Mouse (Mus musculus) embryonic facial prominence, embryonic 11.5 days (tissue): ENCODE measurements at regions not wholly inside any gene's neighbourhood (a gene's known extent, or its start where the extent isn't known, plus 50 kb on each side); places are given as distances from the start of the nearest gene placed in this dataset.

Experiments
- ATAC-seq: fragments of 200-750 bp; cut with Nextera tagmentation; replicated peaks from 2 replicates; pipeline ENCODE4 v1.8.0; 2017; ENCODE audit warnings: low read depth; ENCODE audit not compliant: insufficient number of reproducible peaks, low FRiP score, low TSS enrichment
- DNase-seq: peaks from one replicate; pipeline ENCODE4 v3.0.0-alpha.2; 2015; ENCODE audit warnings: low spot score
- H3K27ac ChIP-seq: fragments of 300-500 bp; sonication (generic); replicated peaks from 2 replicates; pipeline ENCODE4 v1.5.1; 2014; ENCODE audit warnings: mild to moderate bottlenecking, low read depth, low read length, control low read depth
- H3K27me3 ChIP-seq: fragments of 300-500 bp; sonication (generic); 2 replicates; pipeline ENCODE4 v1.6.1; 2014; ENCODE audit warnings: mild to moderate bottlenecking, low read length, moderate library complexity, mixed read lengths; ENCODE audit not compliant: control insufficient read depth, insufficient read depth
- H3K36me3 ChIP-seq: fragments of 300-500 bp; sonication (generic); replicated peaks from 2 replicates; pipeline ENCODE4 v1.6.1; 2014; ENCODE audit warnings: low read depth, mild to moderate bottlenecking, low read length, moderate library complexity, mixed read lengths; ENCODE audit not compliant: control insufficient read depth, insufficient read depth
- H3K4me1 ChIP-seq: fragments of 300-500 bp; sonication (generic); 2 replicates; pipeline ENCODE4 v1.6.1; 2014; ENCODE audit warnings: low read length, mixed read lengths; ENCODE audit not compliant: control insufficient read depth, insufficient read depth
- H3K4me2 ChIP-seq: fragments of 300-500 bp; sonication (generic); 2 replicates; pipeline ENCODE4 v1.6.1; 2014; ENCODE audit warnings: low read depth, mild to moderate bottlenecking, control low read depth, low read length, moderate library complexity
- H3K4me3 ChIP-seq: fragments of 300-500 bp; sonication (generic); 2 replicates; pipeline ENCODE4 v1.5.1; 2014; ENCODE audit warnings: low read depth, low read length, control low read depth
- H3K9ac ChIP-seq: fragments of 300-500 bp; sonication (generic); replicated peaks from 2 replicates; pipeline ENCODE4 v1.6.1; 2014; ENCODE audit warnings: mild to moderate bottlenecking, control low read depth, low read length
- H3K9me3 ChIP-seq: fragments of 300-500 bp; sonication (generic); replicated peaks from 2 replicates; pipeline ENCODE4 v1.6.1; 2016; ENCODE audit warnings: mild to moderate bottlenecking, low read length, inconsistent platforms, mixed read lengths; ENCODE audit not compliant: control insufficient read depth
- WGBS: fragments of 180-500 bp; shearing (Covaris S2); extraction: QIAGEN DNeasy Blood & Tissue Kit; methylation state at CpG from one replicate; pipeline ENCODE4 v1.1.7; 2014; 5-methylcytosine and 5-hydroxymethylcytosine counted together

DNA sequence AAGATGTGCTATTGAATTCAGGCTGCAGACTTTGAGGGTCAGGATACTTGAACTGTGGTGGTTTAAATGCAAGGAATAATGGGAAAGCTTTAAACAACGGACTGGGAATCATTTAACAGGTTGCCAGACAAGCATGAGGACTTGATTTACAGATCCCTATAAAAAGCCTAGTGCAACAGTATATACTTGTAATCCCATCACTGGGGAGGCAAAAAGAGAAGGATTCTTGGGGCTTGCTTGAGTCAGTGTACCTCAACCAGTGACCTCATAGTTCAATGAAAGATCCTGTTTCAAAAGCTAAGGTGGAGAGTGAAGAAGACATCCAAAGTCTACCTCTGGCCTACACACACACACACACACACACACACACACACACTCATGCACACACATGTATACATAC, 99.8 kb downstream of the Lrrn1 start:
- DNase-seq, result no peak
- no peak for ATAC-seq

DNA sequence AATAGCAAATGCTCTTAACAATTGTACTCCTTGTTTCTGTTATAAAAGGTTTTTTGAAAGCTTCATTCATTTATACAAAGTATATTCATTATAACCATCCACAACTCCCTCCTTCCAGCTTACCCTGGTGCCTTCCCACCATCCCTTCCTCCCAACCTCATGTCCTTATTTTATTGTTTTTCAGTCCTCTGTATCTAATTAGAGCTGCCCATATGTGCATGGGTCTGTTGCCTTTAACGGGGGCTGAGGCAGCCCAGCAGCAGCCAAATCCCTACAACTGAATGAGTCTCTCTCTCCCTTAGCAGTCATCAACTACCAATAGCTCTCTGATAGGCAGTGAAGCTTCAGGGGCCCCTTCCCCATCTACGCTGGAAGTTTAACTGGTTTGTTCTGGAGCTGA, 116.2 kb downstream of the Lrrn1 start:
- Histone ChIP-seq H3K4me1 (no peaks in the 10 kb centered on the region), H3K4me2 (no peak overlapping the region), H3K36me3 (no peaks in the 10 kb centered on the region), H3K9me3 (no peaks in the 10 kb centered on the region), H3K27ac (no peak overlapping the region), H3K27me3 (no peaks in the 10 kb centered on the region), H3K4me3 (no peak overlapping the region), H3K9ac (no peak overlapping the region)
- ATAC-seq, result no peak
- DNase-seq, result no peak
- 71% methylated on average over 2 of the region's 2 CpGs for WGBS

More for the DNA sequence above, 99.8 kb downstream of the Lrrn1 start:
- Histone ChIP-seq H3K4me3 (no peak overlapping the region), H3K4me2 (no peak overlapping the region), H3K9me3 (no peaks in the 10 kb centered on the region), H3K36me3 (no peaks in the 10 kb centered on the region), H3K9ac (no peak overlapping the region), H3K27me3 (no peaks in the 10 kb centered on the region), H3K4me1 (no peaks in the 10 kb centered on the region), H3K27ac (no peak overlapping the region)
- 82% methylated on average over 1 of the region's 1 CpGs for WGBS

DNA sequence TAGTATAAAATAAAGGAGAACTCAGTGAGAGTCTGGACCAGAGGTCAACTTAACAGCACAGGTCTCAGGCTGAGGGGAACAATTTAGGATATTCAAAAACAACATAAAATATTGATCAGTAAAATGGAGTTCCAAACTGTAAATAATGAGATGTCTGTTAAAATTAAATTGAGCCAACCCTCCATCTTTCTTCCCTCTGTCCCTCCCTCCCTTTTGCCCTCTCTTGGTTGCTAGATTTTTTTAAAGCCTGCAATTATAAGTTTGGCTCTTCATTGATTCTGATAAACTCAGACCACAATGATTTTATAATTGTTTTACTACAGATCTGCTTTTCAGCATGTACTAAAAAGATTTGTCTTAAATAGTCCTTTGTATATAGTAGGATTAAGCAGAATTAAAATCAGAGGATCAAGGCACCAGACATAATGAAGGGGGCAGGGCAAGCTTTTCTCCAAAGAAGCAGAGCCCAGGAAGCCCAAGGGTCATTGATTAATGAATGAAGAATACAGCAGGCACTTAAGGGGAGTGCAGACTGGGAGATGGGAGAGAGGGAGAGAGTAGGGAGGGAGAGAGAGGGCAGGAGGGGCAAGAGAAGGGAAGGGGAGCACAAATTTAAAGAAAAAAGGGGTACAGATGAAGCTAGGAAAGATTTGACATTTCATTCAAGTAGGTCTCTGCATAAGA, 124.4 kb downstream of the Lrrn1 start:
- no peak overlapping the region for H3K27ac ChIP-seq
- DNase-seq (no peak), ATAC-seq (peak; percentile 59; the same call in 1 of the 2 replicates)
- no peaks in the 10 kb centered on the region for H3K27me3 ChIP-seq
- no peaks in the 10 kb centered on the region for H3K4me1 ChIP-seq
- H3K4me2 ChIP-seq, result no peak overlapping the region
- no peak overlapping the region for H3K4me3 ChIP-seq
- no peak overlapping the region for H3K9ac ChIP-seq
- no peaks in the 10 kb centered on the region for H3K36me3 ChIP-seq
- no peaks in the 10 kb centered on the region for H3K9me3 ChIP-seq

DNA sequence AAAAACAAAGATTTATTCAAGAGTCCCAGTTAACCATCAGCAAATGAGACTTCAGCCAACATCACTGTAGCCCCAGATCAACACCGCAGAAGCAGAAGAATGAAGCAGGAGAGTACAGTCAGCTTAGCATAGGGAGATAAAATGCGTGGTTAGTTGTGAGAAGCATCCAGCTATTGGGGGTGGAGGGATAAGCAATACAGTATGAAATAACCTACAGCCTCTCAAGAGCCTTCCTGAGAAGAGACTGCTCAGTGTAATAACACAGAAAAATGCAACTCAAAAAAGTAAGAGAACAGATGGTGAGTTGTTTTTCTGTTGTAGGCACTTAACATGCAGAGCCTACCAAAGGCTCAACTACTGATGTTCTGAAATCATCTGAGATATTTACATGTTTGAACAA, 128.2 kb downstream of the Lrrn1 start:
- Histone ChIP-seq H3K9ac (no peak overlapping the region), H3K36me3 (no peaks in the 10 kb centered on the region), H3K9me3 (no peaks in the 10 kb centered on the region), H3K27me3 (no peaks in the 10 kb centered on the region), H3K27ac (no peak overlapping the region), H3K4me3 (no peak overlapping the region), H3K4me2 (no peak overlapping the region), H3K4me1 (no peaks in the 10 kb centered on the region)
- WGBS, result 89% methylated on average over 2 of the region's 2 CpGs
- ATAC-seq (no peak), DNase-seq (no peak)

DNA sequence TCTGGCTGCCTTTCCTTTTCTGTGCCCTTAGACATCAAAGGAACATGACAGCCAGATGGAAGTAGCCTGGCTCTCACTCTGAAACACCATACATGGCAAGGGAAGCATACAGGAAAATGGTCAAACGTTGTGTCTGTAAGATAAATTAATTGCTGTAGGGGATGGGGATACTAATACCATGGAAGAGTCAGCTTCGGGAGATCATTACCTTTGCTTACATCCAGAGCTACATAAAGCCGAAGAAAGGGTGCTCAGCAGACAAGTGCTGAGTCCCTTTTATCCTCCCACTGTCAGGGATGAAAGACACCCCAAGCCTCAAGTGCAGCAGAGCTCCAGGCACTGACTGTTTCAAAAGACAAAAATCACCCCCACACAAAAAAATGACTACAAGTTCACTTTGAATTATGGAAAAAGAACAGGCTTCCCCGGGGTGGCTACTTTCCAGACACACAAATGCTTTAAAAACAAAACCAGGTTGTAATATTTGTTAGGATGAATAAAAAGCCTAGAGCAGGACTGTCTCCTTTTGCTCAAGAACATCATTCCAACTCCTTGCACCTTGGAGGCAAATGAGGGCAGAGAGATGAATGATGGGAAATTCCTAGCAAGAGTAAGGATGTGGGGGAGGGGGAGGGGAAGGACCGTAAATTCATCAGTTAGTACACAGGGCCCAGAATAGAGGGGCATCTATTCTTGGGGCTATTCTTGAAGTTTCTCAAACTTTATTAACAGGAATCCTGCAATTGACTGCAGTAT, 131.6 kb downstream of the Lrrn1 start:
- 76% methylated on average over 5 of the region's 5 CpGs for WGBS
- no peaks in the 10 kb centered on the region for H3K9me3 ChIP-seq
- no peak overlapping the region for H3K4me3 ChIP-seq
- no peaks in the 10 kb centered on the region for H3K27me3 ChIP-seq
- ATAC-seq (no peak), DNase-seq (no peak)
- no peak overlapping the region for H3K9ac ChIP-seq
- no peak overlapping the region for H3K27ac ChIP-seq
- H3K36me3 ChIP-seq, result no peaks in the 10 kb centered on the region
- H3K4me2 ChIP-seq, result no peak overlapping the region
- H3K4me1 ChIP-seq, result no peaks in the 10 kb centered on the region

DNA sequence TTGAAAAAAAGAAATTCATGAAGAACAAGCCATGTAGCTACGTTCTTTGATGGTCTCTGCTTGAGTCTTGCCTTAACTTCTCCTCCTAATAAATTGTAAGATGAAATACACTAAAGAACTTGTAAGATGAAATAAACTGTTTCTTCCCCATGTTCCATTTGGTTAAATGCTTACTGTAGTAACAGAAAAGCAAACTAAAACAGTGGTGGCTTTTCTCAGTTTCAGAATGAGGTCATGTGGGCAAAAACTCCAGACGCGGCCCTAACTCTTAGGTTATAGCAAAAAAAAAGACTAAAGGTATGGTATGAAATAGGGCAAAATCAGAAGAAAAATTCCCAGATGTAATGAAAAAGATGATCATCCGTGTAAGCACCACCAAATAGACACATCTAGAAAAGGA, 169.7 kb downstream of the Lrrn1 start:
- no peaks in the 10 kb centered on the region for H3K4me1 ChIP-seq
- H3K36me3 ChIP-seq, result no peaks in the 10 kb centered on the region
- H3K27me3 ChIP-seq, result no peaks in the 10 kb centered on the region
- no peak overlapping the region for H3K27ac ChIP-seq
- ATAC-seq (no peak), DNase-seq (no peak)
- no peak overlapping the region for H3K9ac ChIP-seq
- WGBS, result 88% methylated on average over 4 of the region's 4 CpGs
- H3K4me2 ChIP-seq, result no peak overlapping the region
- H3K4me3 ChIP-seq, result no peak overlapping the region
- H3K9me3 ChIP-seq, result no peaks in the 10 kb centered on the region

DNA sequence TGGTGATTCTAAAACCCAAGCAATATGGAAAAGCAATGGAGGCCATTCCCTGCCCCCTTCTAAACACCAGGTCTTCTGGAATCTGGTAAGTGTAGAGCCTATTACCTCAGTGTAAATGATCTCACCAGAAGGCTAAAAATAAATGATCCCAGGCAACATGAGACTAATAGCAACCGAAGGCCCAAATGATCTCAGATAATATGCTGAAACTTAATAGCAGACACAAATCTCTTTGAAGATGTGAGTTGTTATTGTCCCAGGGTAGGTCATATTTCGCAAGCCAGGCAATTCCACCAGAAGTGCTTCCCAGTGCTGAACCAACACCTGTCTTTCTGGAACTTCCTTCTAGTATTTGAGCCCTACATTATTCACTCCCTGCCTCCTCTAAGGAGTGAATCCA, 178.6 kb downstream of the Lrrn1 start:
- no peaks in the 10 kb centered on the region for H3K4me1 ChIP-seq
- H3K4me3 ChIP-seq, result no peak overlapping the region
- H3K36me3 ChIP-seq, result no peaks in the 10 kb centered on the region
- ATAC-seq, result no peak
- H3K4me2 ChIP-seq, result no peak overlapping the region
- no peak overlapping the region for H3K27ac ChIP-seq
- 53% methylated on average over 2 of the region's 2 CpGs for WGBS
- H3K27me3 ChIP-seq, result no peaks in the 10 kb centered on the region
- DNase-seq, result peak; percentile 22
- no peak overlapping the region for H3K9ac ChIP-seq
- H3K9me3 ChIP-seq, result no peaks in the 10 kb centered on the region

DNA sequence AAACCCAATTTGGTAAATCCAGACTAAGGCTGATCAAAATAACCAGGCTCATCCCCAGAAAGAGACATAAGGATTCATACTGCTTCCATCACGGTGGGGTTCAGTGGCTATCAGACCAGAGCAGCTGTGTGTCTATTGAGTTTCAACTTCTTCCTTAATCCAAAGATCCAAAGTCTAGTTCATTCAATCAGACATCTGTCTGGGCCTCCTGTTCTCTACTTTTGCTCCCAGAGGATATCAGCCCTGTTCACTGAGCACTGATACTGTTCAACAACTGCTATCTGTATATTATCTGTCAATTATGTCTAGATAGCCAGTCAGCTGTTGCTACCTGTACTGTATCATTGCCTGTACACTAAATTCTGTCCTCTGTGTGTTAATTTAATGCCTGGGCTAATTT, 179.0 kb downstream of the Lrrn1 start:
- Histone ChIP-seq H3K9me3 (no peaks in the 10 kb centered on the region), H3K4me2 (no peak overlapping the region), H3K36me3 (no peaks in the 10 kb centered on the region), H3K27ac (no peak overlapping the region), H3K27me3 (no peaks in the 10 kb centered on the region), H3K9ac (no peak overlapping the region), H3K4me3 (no peak overlapping the region), H3K4me1 (no peaks in the 10 kb centered on the region)
- DNase-seq, result no peak
- WGBS, result 73% methylated on average over 1 of the region's 1 CpGs
- no peak for ATAC-seq
